Mouse (Mus musculus): ENCODE measurements around the gene Mapk12.
A peak's percentile ranks its signal among the peaks of the same experiment; 100 is the strongest.

- no peak for TF ChIP-seq CTCF (IDR thresholded peaks at IDR 0.05; ENCODE audit: low read depth)
- TF ChIP-seq EP300 (IDR thresholded peaks at IDR 0.05; ENCODE audit: low read depth): 0 out of 2 replicates have a peak, but pooled peaks have one; percentile 36
Observed at GRCm38 (mm10) chr15:89180571-89181229, 40.2 kb upstream of the Mapk12 start, which contains the start of gene Plxnb2.

Data from heart, postnatal 0 days (tissue).